Mouse (Mus musculus): ENCODE results near the gene Tcl1b3. TPM values are rescaled to one million over a fixed set of nuclear protein-coding genes. Genes with fewer than 3 reads are reported as not detected.
"Not testable (repeated sequence)": the region's sequence is repeated elsewhere in the genome, so short reads cannot be mapped to it uniquely, and the experiment has no call there.

Tcl1b3 gene
- polyA plus RNA-seq, 1 experiment from 2014 or later, result not detected

- H3K27ac ChIP-seq (ENCODE audit: low read length); H3K9me3 ChIP-seq (ENCODE audit: low read length); H3K4me3 ChIP-seq (ENCODE audit: low read length); ATAC-seq (ENCODE audit: low FRiP score, low TSS enrichment); H3K27me3 ChIP-seq (ENCODE audit: insufficient read depth, low read length); H3K4me2 ChIP-seq (replicated peaks; ENCODE audit: low read depth, low read length); H3K36me3 ChIP-seq (ENCODE audit: insufficient read depth, low read length); H3K9ac ChIP-seq (replicated peaks; ENCODE audit: low read length); H3K4me1 ChIP-seq (ENCODE audit: insufficient read depth, low read length): not testable (repeated sequence)
- WGBS, result 81% methylated on average over 3 of the region's 3 CpGs
Measured at GRCm38 (mm10) chr12:105176044-105176443, 14.8 kb upstream of the Tcl1b3 start, which contains the start of gene Tcl1b5. Gene Tcl1b5 (plus strand): TSS chr12:105176344.

GRCm38 (mm10) chr12:105181040-105181644 lies 9.7 kb upstream of the Tcl1b3 start:
- WGBS, result 67% methylated on average over 4 of the region's 4 CpGs
- H3K27ac ChIP-seq (ENCODE audit: low read length); H3K9me3 ChIP-seq (ENCODE audit: low read length); H3K36me3 ChIP-seq (ENCODE audit: insufficient read depth, low read length); H3K27me3 ChIP-seq (ENCODE audit: insufficient read depth, low read length); H3K9ac ChIP-seq (replicated peaks; ENCODE audit: low read length); H3K4me1 ChIP-seq (ENCODE audit: insufficient read depth, low read length); ATAC-seq (ENCODE audit: low FRiP score, low TSS enrichment); H3K4me2 ChIP-seq (replicated peaks; ENCODE audit: low read depth, low read length); H3K4me3 ChIP-seq (ENCODE audit: low read length): not testable (repeated sequence)

- H3K27ac ChIP-seq (ENCODE audit: low read length); H3K9me3 ChIP-seq (ENCODE audit: low read length); H3K9ac ChIP-seq (replicated peaks; ENCODE audit: low read length); ATAC-seq (ENCODE audit: low FRiP score, low TSS enrichment); H3K27me3 ChIP-seq (ENCODE audit: insufficient read depth, low read length); H3K36me3 ChIP-seq (ENCODE audit: insufficient read depth, low read length); H3K4me3 ChIP-seq (ENCODE audit: low read length); H3K4me2 ChIP-seq (replicated peaks; ENCODE audit: low read depth, low read length); H3K4me1 ChIP-seq (ENCODE audit: insufficient read depth, low read length): not testable (repeated sequence)
- 37% methylated on average over 2 of the region's 2 CpGs for WGBS
Measured at GRCm38 (mm10) chr12:105188980-105189379, 1.9 kb upstream of the Tcl1b3 start.

GRCm38 (mm10) chr12:105199684-105200497 lies 9.0 kb downstream of the Tcl1b3 start:
- not testable (repeated sequence) for H3K9ac ChIP-seq (replicated peaks; ENCODE audit: low read length); H3K36me3 ChIP-seq (ENCODE audit: insufficient read depth, low read length); H3K9me3 ChIP-seq (ENCODE audit: low read length); H3K4me3 ChIP-seq (ENCODE audit: low read length); H3K4me2 ChIP-seq (replicated peaks; ENCODE audit: low read depth, low read length); H3K27me3 ChIP-seq (ENCODE audit: insufficient read depth, low read length); H3K4me1 ChIP-seq (ENCODE audit: insufficient read depth, low read length); H3K27ac ChIP-seq (ENCODE audit: low read length); ATAC-seq (ENCODE audit: low FRiP score, low TSS enrichment)
- WGBS, result 69% methylated on average over 7 of the region's 7 CpGs

GRCm38 (mm10) chr12:105201657-105202056 lies 10.8 kb downstream of the Tcl1b3 start, which contains the start of gene Tcl1b4:
Gene Tcl1b4 (plus strand): TSS chr12:105201957.
- not testable (repeated sequence) for H3K27ac ChIP-seq (ENCODE audit: low read length); H3K9me3 ChIP-seq (ENCODE audit: low read length); H3K36me3 ChIP-seq (ENCODE audit: insufficient read depth, low read length); H3K9ac ChIP-seq (replicated peaks; ENCODE audit: low read length); H3K4me3 ChIP-seq (ENCODE audit: low read length); ATAC-seq (ENCODE audit: low FRiP score, low TSS enrichment); H3K4me1 ChIP-seq (ENCODE audit: insufficient read depth, low read length); H3K27me3 ChIP-seq (ENCODE audit: insufficient read depth, low read length); H3K4me2 ChIP-seq (replicated peaks; ENCODE audit: low read depth, low read length)
- 73% methylated on average over 1 of the region's 1 CpGs for WGBS

- WGBS, result 76% methylated on average over 1 of the region's 1 CpGs
- H3K9me3 ChIP-seq (ENCODE audit: low read length), result no peaks in the 10 kb centered on the region
- no peak overlapping the region for H3K9ac ChIP-seq (replicated peaks; ENCODE audit: low read length)
- no peaks in the 10 kb centered on the region for H3K4me1 ChIP-seq (ENCODE audit: insufficient read depth, low read length)
- H3K4me2 ChIP-seq (replicated peaks; ENCODE audit: low read depth, low read length), result no peak overlapping the region
- H3K27ac ChIP-seq (ENCODE audit: low read length), result no peak overlapping the region
- no peak for ATAC-seq (ENCODE audit: low FRiP score, low TSS enrichment)
- H3K36me3 ChIP-seq (ENCODE audit: insufficient read depth, low read length), result no peaks in the 10 kb centered on the region
- no peak overlapping the region for H3K4me3 ChIP-seq (ENCODE audit: low read length)
- no peaks in the 10 kb centered on the region for H3K27me3 ChIP-seq (ENCODE audit: insufficient read depth, low read length)
Measured at GRCm38 (mm10) chr12:105207071-105207470, 16.2 kb downstream of the Tcl1b3 start.

- Histone ChIP-seq H3K27me3 (ENCODE audit: insufficient read depth, low read length) (no peaks in the 10 kb centered on the region), H3K9ac (replicated peaks; ENCODE audit: low read length) (no peak overlapping the region), H3K4me1 (ENCODE audit: insufficient read depth, low read length) (no peaks in the 10 kb centered on the region), H3K27ac (ENCODE audit: low read length) (no peak overlapping the region), H3K9me3 (ENCODE audit: low read length) (no peaks in the 10 kb centered on the region), H3K4me2 (replicated peaks; ENCODE audit: low read depth, low read length) (no peak overlapping the region), H3K36me3 (ENCODE audit: insufficient read depth, low read length) (no peaks in the 10 kb centered on the region), H3K4me3 (ENCODE audit: low read length) (no peak overlapping the region)
- ATAC-seq (ENCODE audit: low FRiP score, low TSS enrichment), result no peak
- 74% methylated on average over 1 of the region's 1 CpGs for WGBS
Measured at GRCm38 (mm10) chr12:105208441-105208840, 17.6 kb downstream of the Tcl1b3 start.

GRCm38 (mm10) chr12:105209231-105209630 lies 18.4 kb downstream of the Tcl1b3 start:
- no peaks in the 10 kb centered on the region for H3K27me3 ChIP-seq (ENCODE audit: insufficient read depth, low read length)
- no peak for ATAC-seq (ENCODE audit: low FRiP score, low TSS enrichment)
- H3K4me1 ChIP-seq (ENCODE audit: insufficient read depth, low read length), result no peaks in the 10 kb centered on the region
- no peak overlapping the region for H3K9ac ChIP-seq (replicated peaks; ENCODE audit: low read length)
- no peak overlapping the region for H3K4me3 ChIP-seq (ENCODE audit: low read length)
- H3K27ac ChIP-seq (ENCODE audit: low read length), result no peak overlapping the region
- 95% methylated on average over 7 of the region's 7 CpGs for WGBS
- H3K4me2 ChIP-seq (replicated peaks; ENCODE audit: low read depth, low read length), result no peak overlapping the region
- H3K9me3 ChIP-seq (ENCODE audit: low read length), result no peaks in the 10 kb centered on the region
- H3K36me3 ChIP-seq (ENCODE audit: insufficient read depth, low read length), result no peaks in the 10 kb centered on the region

- no peaks in the 10 kb centered on the region for H3K4me1 ChIP-seq (ENCODE audit: insufficient read depth, low read length)
- no peak overlapping the region for H3K4me3 ChIP-seq (ENCODE audit: low read length)
- H3K36me3 ChIP-seq (ENCODE audit: insufficient read depth, low read length), result no peaks in the 10 kb centered on the region
- no peak overlapping the region for H3K4me2 ChIP-seq (replicated peaks; ENCODE audit: low read depth, low read length)
- no peak for ATAC-seq (ENCODE audit: low FRiP score, low TSS enrichment)
- WGBS, result 87% methylated on average over 7 of the region's 7 CpGs
- H3K27me3 ChIP-seq (ENCODE audit: insufficient read depth, low read length), result no peaks in the 10 kb centered on the region
- H3K27ac ChIP-seq (ENCODE audit: low read length), result no peak overlapping the region
- H3K9ac ChIP-seq (replicated peaks; ENCODE audit: low read length), result no peak overlapping the region
- no peaks in the 10 kb centered on the region for H3K9me3 ChIP-seq (ENCODE audit: low read length)
Measured at GRCm38 (mm10) chr12:105217101-105217760, 26.4 kb downstream of the Tcl1b3 start.

All from kidney, embryonic 16.5 days (tissue).